Mouse (Mus musculus): ENCODE data around the gene Ngef. TPM values are rescaled to one million over a fixed set of nuclear protein-coding genes. Genes with fewer than 3 reads are reported as not detected.
A peak's percentile ranks its signal among the peaks of the same experiment; 100 is the strongest.
"Not testable (repeated sequence)": the region's sequence is repeated elsewhere in the genome, so short reads cannot be mapped to it uniquely, and the experiment has no call there.

Gene Ngef
- polyA plus RNA-seq, 1 experiment from 2014 or later = 8.9 TPM

DNA sequence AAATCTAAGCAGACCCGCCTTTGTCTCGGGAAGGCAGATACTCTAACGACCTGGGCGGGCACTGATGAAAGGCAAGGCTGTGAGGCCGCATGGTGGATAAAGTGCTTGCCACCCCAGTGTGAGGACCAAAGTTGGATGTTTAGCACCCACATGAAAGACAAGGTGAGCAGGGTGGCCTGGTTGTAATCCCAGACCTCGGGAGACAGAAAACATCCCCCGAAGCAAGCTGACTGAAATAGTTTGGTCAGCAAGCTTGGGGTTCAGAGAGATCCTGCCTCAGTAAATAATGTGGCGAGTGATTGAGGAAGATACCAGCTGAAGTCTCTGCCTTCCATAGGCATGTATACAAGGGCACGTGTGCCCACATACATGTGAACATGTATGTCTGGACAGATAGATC lies 106.2 kb downstream of the Ngef start:
- Histone ChIP-seq H3K4me2 (peak overlapping the region; percentile 21; the same call in 1 of the 2 replicates), H3K9me3 (no peaks in the 10 kb centered on the region), H3K4me3 (no peak overlapping the region), H3K27me3 (no peaks in the 10 kb centered on the region; the same call in 1 of the 2 replicates), H3K36me3 (no peaks in the 10 kb centered on the region), H3K9ac (no peak overlapping the region), H3K4me1 (replicated peaks) (no peaks in the 10 kb centered on the region), H3K27ac (replicated peaks) (no peak overlapping the region)
- 66% methylated on average over 9 of the region's 9 CpGs for WGBS
- ATAC-seq (ENCODE audit: low read depth) = no peak

- not testable (repeated sequence) for H3K4me1 ChIP-seq (replicated peaks); H3K4me3 ChIP-seq; H3K9me3 ChIP-seq; H3K27me3 ChIP-seq; ATAC-seq (ENCODE audit: low read depth); H3K4me2 ChIP-seq; H3K9ac ChIP-seq; H3K36me3 ChIP-seq; H3K27ac ChIP-seq (replicated peaks)
- 93% methylated on average over 6 of the region's 7 CpGs for WGBS
Observed at GRCm38 (mm10) chr1:87459856-87460255, 113.8 kb downstream of the Ngef start.

DNA sequence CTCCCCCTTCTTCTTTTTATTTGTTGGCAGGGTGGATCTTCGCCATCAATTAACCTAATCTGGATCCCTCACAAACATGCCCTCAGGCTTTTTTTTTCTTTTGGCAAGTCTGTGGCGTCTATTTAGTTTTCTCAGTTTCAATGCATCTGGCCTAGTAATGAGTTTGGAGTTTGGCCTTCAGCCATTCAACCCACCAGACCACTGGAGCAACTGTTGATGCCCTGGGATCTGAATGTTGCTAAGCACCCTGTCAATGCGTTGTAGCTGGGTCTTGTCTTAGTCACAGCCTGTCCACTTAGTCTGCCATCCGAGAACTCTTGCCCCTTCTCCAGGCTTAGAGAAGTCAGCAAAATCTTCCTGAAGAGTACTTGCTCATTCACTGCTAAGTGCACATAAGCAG lies 115.6 kb downstream of the Ngef start:
- H3K9ac ChIP-seq = no peak overlapping the region
- H3K36me3 ChIP-seq = no peaks in the 10 kb centered on the region
- H3K9me3 ChIP-seq = no peaks in the 10 kb centered on the region
- no peak for ATAC-seq (ENCODE audit: low read depth)
- no peaks in the 10 kb centered on the region for H3K27me3 ChIP-seq
- WGBS = 79% methylated on average over 4 of the region's 4 CpGs
- no peaks in the 10 kb centered on the region for H3K4me1 ChIP-seq (replicated peaks)
- H3K4me3 ChIP-seq = no peak overlapping the region
- no peak overlapping the region for H3K4me2 ChIP-seq
- no peak overlapping the region for H3K27ac ChIP-seq (replicated peaks)

DNA sequence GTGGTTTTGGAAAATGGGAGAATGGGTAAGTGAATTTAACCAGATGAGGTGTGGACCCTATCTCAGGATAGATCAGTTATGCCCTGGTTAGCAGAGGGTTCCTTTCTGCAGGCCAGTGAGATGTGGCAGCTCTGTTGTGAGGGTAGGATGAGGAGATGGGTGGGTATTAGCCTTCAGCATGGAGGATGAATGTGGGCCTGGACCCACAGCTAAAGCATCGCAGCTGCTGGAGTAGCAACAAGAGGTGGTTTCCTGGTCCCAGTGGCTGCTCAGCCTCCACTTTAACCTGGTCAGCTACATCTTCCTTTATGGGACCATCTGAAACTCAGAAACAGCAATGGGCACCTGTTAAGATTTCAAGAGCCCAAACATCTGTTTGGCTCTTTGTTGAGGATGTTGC lies 117.2 kb downstream of the Ngef start:
- H3K4me1 ChIP-seq (replicated peaks) = no peaks in the 10 kb centered on the region
- ATAC-seq (ENCODE audit: low read depth) = no peak
- H3K27ac ChIP-seq (replicated peaks) = no peak overlapping the region
- no peak overlapping the region for H3K9ac ChIP-seq
- H3K36me3 ChIP-seq = 0 out of 2 replicates have a peak, but pooled peaks cover 7% of the 10 kb centered on the region
- 92% methylated on average over 1 of the region's 1 CpGs for WGBS
- H3K27me3 ChIP-seq = no peaks in the 10 kb centered on the region
- H3K4me2 ChIP-seq = no peak overlapping the region
- H3K4me3 ChIP-seq = no peak overlapping the region
- no peaks in the 10 kb centered on the region for H3K9me3 ChIP-seq

GRCm38 (mm10) chr1:87449432-87449831 lies 124.2 kb downstream of the Ngef start:
- peaks cover 66% of the 10 kb centered on the region for H3K36me3 ChIP-seq
- ATAC-seq (ENCODE audit: low read depth) = no peak

GRCm38 (mm10) chr1:87447183-87448104 lies 126.2 kb downstream of the Ngef start:
- Histone ChIP-seq H3K4me1 (replicated peaks) (0 out of 2 replicates have a peak, but pooled peaks cover 3% of the 10 kb centered on the region), H3K27me3 (no peaks in the 10 kb centered on the region), H3K27ac (replicated peaks) (no peak overlapping the region), H3K4me3 (no peak overlapping the region), H3K9ac (no peak overlapping the region), H3K4me2 (no peak overlapping the region), H3K9me3 (no peaks in the 10 kb centered on the region), H3K36me3 (peaks cover 83% of the 10 kb centered on the region)
- WGBS = 33% methylated on average over 5 of the region's 5 CpGs
- no peak; the same call in 1 of the 2 replicates for ATAC-seq (ENCODE audit: low read depth)

More at GRCm38 (mm10) chr1:87449432-87449831, 124.2 kb downstream of the Ngef start:
- WGBS = 74% methylated on average over 4 of the region's 4 CpGs
- Histone ChIP-seq H3K4me3 (no peak overlapping the region), H3K9ac (no peak overlapping the region), H3K27me3 (no peaks in the 10 kb centered on the region), H3K4me2 (no peak overlapping the region), H3K4me1 (replicated peaks) (0 out of 2 replicates have a peak, but pooled peaks cover 3% of the 10 kb centered on the region), H3K9me3 (no peaks in the 10 kb centered on the region), H3K27ac (replicated peaks) (no peak overlapping the region)

DNA sequence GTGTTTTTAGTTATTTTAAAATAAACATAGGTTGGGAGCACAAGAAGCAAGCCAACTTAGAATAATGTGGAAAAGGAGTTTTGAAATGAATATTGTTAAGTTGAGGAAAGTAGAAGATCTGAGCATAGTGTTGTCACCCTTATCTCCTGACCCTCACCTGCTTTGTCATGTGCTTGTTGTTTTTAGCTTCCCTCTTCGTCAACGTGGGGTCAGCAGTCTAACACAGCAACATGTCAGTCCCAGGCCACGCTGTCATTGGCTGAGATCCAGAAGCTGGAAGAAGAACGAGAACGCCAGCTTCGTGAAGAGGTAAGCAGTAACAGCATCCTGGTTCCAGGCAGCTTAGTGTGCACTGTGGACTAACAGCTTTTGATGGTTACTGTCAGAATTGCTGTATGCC lies 137.1 kb downstream of the Ngef start:
- Histone ChIP-seq H3K4me2 (no peak overlapping the region), H3K36me3 (peaks cover 77% of the 10 kb centered on the region), H3K27me3 (no peaks in the 10 kb centered on the region), H3K4me3 (no peak overlapping the region), H3K27ac (replicated peaks) (no peak overlapping the region), H3K9ac (no peak overlapping the region), H3K4me1 (replicated peaks) (no peaks in the 10 kb centered on the region), H3K9me3 (no peaks in the 10 kb centered on the region)
- no peak for ATAC-seq (ENCODE audit: low read depth)
- WGBS = 87% methylated on average over 6 of the region's 6 CpGs

DNA sequence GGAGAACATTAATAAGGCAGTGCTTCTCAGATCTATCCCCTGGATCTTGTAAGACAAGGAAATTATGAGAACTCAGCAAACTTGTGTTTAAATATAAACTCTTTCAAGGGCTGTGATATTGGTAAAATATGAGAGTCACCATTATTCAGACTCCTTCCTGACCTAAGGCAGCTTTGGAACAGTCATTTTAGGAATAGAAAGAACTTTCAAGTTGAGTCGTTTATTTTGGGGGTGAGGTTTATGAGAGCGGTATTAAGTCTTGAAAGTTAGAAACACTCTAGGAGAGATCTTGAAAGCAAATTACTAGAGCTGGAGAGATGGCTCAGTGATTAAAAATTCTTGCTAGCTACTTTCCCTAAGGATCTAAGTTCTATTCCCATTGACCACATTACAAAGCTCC lies 138.5 kb downstream of the Ngef start:
- H3K27ac ChIP-seq (replicated peaks) = no peak overlapping the region
- no peaks in the 10 kb centered on the region for H3K9me3 ChIP-seq
- no peak for ATAC-seq (ENCODE audit: low read depth)
- H3K4me3 ChIP-seq = no peak overlapping the region
- no peaks in the 10 kb centered on the region for H3K4me1 ChIP-seq (replicated peaks)
- no peak overlapping the region for H3K9ac ChIP-seq
- WGBS = 91% methylated on average over 2 of the region's 2 CpGs
- H3K27me3 ChIP-seq = no peaks in the 10 kb centered on the region
- peaks cover 76% of the 10 kb centered on the region for H3K36me3 ChIP-seq
- no peak overlapping the region for H3K4me2 ChIP-seq

Other genes with a start within 250 kb of the Ngef start
- 69.4 and 73.3 TPM in 2 replicates for gene Gigyf2, start 246.9 kb downstream of the Ngef start, polyA plus RNA-seq (2015; fragmentation: Nextera tagmentation; extraction: Ambion mirVana)
- 0.70 and 5.3 TPM in 2 replicates for gene Kcnj13, start 179.1 kb downstream of the Ngef start, polyA plus RNA-seq (2015; fragmentation: Nextera tagmentation; extraction: Ambion mirVana)
- gene Snorc, start 103.6 kb downstream of the Ngef start, polyA plus RNA-seq (2015; fragmentation: Nextera tagmentation; extraction: Ambion mirVana) = 0.73 and 1.4 TPM in 2 replicates
- 0.24 TPM in 1 of 2 replicates, not detected in the other for gene Neu2, start 64.0 kb downstream of the Ngef start, polyA plus RNA-seq (2015; fragmentation: Nextera tagmentation; extraction: Ambion mirVana)
- gene Inpp5d, start 46.4 kb upstream of the Ngef start, polyA plus RNA-seq (2015; fragmentation: Nextera tagmentation; extraction: Ambion mirVana) = 3.6 and 7.0 TPM in 2 replicates
- 56.8 and 65.5 TPM in 2 replicates for gene Atg16l1, start 182.0 kb upstream of the Ngef start, polyA plus RNA-seq (2015; fragmentation: Nextera tagmentation; extraction: Ambion mirVana)
- gene Sag, start 229.8 kb upstream of the Ngef start, polyA plus RNA-seq (2015; fragmentation: Nextera tagmentation; extraction: Ambion mirVana) = 1.5 and 1.8 TPM in 2 replicates

Measured in neural tube, embryonic 13.5 days (tissue).